Mouse (Mus musculus) cerebellum, postnatal 4 days (tissue): ENCODE measurements at regions not wholly inside any gene's neighbourhood (a gene's known extent, or its start where the extent isn't known, plus 50 kb on each side); places are given as distances from the start of the nearest gene placed in this dataset.

Experiments used
- DNase-seq, 2 experiments: peaks; one replicate each; pipeline ENCODE4 v3.0.0; 2022; ENCODE audit warnings: low spot score in 2 of 2, mixed read lengths in 1 of 2

DNA sequence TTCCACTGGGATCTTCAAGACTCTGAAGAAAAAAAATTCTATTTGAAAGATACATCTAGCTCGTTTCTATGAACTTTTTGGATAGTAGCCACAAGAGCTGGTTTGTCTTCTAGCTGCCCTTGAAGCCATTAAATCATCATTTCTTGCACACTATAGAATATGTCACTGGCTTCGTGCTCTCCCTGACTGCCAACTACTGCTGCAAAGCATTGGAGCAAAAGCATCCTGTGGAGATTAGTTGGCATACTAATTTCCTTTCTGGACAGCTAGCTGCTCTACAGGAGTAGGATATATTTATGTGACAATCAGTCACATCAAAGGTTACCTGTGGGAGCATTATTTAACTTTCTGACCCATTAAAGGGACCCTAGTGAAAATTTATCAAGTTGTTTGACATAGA is 243.1 kb downstream of the Pdgfc start:
- DNase-seq: no peak

DNA sequence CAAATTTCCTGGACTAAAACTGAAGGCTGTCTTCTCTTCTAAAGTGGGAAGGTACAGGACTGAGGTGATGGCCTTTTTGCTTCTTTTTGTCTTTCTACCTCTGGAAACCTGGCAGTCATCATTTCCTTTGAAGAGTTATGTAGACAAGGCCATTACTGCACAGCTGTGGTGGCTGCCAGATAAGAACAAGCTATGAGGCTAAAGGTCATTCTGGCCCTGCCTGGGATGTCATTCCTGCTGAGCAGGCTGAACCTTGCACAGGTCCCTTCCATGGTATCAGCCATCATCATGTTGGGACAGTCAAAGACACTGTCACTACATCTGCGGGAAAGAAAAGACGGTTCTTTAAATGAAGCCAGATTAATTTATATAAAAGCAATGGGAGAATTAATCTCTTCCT is 253.5 kb downstream of the Pdgfc start:
- no peak for DNase-seq

DNA sequence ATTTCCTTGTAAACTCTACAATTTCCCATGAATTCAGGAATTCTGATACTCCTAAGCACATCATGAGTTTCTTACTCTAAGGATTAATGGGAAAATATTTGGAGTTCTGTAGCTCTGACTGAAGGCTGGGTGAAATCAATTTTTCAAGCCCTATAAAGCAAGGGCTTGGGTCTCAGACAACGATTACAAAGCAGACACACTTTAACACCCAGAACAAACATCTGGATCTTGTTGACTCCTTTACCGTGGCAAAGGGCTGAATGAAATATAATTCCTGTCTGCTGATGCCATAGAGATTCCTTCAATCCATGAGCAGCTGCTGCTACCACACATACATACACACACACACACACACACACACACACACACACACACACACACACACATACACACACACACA is 256.2 kb downstream of the Pdgfc start:
- no peak for DNase-seq

DNA sequence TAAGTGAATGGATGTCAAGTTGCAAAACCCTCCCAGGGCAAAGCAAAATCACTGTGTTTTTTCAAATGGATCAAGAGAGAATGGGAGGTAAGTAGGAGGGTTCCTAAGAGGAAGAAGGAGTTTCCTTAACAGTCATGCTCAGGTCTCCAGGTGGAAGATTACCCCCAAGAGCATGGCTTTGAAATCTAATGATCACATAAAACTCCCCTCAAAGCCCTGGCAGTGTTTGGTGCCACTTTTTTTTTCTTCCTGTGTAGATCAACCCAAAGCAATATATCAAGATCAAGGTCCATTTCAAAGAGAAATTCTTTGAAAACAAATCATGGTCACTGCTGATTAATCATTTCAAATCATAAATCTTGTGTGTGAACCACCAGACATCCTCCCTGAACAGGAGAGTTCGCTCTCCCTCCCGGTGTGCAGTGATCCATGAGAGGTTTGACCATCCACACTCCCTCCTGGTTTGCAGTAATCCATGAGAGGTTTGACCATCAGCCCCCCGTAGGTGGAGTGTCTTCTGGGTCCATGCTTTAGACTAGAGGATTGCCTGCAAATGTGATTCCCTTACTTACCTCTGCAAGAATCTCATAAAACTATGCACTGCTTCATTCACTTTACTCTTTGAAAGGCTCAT is 257.1 kb downstream of the Pdgfc start:
- no peak for DNase-seq

DNA sequence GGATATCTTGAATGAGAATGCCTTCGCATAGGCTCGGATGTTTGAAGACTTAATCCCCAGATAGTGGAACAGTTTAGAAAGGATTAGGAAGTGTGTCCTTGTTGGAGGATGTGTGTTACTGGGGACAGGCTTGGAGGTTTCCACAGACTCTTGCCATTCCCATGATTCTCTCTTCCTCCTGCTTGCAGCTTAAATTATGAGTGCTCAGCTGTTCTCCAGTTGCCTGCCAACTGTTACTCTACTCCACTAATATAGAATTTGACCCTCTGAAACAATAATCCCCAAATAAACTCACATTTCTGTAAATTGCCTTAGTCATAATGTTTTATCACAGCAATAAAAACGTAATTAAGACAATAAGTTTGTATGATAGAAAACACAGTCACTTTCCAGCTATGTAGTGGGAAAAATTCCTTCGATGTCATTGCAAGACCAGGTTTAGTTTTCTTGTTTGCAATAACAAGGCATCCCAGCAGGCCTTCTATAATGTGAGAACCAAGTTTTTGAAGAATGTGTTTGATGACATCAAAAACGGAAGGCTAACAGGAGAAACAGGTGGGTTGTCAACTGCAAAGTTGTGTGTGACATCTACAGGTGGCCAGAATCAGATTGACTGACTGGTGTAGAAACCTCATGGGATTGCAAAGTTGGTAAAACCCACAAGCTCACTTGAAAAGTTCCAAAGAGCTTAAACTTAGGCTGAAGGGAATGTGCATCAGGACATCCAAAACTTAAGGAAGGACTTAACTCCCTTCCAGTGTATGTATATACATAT is 268.0 kb downstream of the Pdgfc start:
- no peak for DNase-seq

DNA sequence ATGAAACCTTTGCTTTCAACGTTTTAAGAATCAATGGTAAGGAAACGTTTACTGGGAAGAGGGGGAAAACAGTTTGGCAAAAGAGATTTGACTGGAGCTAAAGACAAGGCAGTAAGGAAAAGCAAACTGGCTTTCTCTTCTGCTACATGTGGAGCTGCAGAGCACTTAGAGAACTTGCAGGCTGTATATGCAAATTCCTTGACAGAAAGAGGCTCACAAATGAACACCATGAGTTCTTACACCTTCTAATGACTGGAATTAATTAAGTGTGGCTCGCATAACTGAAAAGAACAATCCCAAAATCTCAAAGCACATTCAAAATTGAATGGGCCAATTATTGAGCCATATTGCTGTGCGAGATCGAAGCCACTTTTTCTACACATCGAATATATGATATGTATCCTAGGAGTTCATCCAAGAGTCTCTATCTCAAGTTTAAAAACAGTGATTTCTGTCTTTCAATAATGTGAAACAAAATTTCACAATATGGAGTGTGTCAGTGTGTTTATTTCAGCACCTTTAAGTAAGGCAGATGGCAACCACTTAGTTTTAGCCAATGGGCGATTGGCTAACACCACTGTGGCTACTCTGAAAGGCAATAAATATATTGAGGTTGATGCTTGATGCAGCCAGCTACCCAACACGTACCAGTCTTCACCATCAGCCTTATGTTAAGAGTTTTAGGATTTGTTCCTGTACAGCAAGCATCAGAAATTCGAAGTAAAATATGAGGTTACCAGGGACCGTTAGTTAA is 269.4 kb downstream of the Pdgfc start:
- DNase-seq: no peak

DNA sequence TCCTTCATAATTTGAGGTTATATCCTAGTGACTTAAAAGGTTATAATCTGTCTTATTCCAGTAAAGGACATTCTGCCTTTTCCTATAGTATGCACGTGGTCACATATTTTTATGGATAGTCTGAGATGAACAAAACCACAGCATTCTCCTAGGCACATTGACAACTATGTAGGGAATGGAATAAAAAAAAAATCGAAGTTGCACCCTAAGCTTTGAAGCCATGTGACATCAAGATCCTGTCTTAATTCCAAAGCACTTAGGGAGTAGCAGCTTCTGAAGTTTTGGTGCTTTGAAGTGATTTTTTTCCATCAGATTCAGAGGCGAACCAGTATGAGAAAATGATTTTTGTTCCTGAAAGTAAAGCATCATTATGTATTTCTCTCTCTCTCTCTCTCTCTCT is 290.6 kb downstream of the Pdgfc start:
- DNase-seq: no peak

DNA sequence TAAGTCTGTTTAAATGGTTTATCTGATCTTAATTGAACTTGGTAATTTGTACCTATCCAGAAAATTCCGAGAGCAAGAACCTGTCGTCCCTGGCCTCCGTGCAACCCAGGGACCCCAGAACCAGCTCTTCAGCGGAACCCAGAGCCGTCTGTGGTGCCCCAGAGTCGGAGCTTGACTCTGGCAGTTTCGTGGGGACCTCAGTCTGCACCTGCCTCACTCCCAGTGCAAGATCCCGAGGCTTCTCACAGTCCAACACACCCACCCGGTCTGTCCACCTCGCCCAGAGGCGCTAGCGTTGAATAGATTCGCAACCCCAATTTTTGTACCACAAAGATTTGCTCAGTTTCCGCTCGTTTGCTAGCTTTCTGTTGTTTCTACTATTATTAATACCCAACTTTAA is 315.5 kb downstream of the Pdgfc start:
- peak in 1 of 2 experiments; percentile 18 for DNase-seq

DNA sequence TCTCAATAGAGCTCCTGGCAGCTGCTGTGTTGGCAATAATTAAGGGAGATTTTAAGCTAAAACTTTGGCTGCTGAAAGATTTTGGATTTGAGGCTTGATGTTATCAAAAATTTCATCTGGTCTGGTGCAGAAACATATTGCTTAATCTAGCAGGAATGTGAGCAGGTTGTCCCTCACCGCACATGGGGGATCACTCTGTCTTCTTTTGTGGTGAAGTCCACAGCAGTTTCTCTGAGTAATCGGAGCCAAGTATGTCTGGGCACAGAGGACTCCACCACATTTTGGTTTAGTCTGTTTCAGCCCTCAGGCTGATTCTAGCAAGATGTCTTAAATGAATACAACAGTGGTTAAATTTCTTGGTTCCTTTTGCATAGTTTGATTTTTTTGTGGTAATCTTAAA is 331.7 kb downstream of the Pdgfc start:
- DNase-seq: no peak

DNA sequence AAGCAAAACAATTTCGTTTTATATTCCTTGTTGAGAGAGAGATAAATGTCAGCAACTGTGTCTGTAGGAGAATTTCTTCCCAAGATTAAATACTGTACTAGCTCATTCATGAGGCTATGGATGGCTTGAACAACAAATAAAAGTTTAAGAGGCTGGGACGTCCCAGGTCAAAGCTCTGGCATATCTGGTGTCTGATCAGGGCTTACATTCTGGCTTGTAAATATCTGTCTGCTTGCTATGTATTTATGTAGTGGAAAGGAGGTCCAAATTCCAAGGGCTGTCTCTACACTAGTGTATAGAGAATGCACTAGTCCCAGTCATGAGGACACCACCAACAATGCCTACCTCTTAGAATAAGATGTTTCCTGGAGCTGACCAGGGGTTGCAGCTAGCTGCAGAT is 332.4 kb downstream of the Pdgfc start:
- DNase-seq: no peak

DNA sequence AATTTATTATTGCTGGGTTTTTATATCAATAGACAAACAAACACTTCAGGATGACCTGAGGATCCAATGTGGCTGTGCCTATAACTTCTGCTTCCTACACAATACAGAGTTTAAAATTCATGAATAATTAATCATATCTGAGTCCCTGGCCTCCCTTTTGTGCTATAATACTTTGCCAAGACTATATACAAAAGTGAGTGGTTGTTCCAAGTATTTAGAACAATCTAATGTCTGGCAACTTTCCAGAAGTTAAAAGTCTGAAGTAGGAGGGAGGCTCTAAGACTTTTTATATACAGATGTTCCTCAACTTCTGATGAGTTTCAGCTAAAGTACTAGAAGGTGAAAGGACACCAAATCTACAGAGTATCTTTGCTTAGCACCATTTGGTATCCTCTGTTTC is 333.5 kb downstream of the Pdgfc start:
- no peak for DNase-seq

DNA sequence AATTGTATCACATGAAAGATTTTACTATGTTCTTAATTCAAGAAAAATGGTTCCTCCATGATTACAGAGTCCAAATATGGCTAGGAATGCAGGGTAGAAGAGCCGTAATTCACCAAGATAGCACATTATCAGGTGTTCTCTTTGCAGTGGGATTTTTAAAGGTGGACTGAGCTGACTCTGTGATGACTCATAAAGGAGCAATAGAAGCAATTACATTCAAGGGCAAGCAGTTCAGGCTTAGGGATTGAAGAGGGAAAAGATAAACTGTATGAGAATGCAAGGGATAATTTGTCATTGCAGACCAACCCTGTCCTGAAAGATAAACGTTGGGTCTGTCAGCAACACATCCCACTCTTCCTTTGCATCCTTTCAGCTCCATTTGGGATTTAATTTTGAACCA is 339.8 kb downstream of the Pdgfc start:
- DNase-seq: no peak

DNA sequence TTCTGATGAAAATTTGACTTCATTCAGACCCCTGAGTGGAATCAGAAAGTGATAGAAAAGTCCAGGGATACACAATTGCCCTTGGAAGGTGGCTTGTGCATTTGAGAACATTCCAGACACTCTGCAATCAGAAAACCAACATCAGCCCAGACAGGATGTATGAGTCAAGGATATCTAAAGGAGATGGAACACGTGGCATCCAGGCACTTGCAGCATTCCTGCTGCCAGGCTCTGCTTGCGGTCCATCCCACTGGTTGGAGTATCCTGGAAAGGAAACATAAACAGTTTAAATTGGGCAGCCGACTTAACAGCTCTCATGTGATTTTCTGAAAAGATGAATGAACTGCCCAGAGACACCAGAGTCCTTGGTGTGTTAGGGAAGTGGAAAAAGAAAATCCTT is 341.2 kb downstream of the Pdgfc start:
- DNase-seq: no peak

DNA sequence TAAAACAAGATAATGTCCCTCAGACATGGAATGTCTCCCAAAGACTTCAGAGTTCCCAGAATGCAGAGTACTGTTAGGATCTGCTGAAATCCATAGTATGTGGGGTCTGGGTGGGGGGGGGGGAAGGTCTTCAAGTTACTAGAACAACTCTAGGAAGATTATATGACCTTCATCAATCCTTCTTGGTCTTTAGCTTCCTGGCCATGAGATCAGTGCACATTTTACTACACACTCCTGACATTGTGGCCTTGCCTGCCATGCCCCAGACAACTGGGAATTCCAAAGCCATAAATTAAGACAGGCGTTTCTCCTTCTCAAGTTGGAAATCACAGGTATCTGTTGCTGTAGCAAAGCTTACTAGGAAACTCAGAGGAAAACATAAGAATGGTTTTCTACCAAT is 343.1 kb downstream of the Pdgfc start:
- DNase-seq: no peak

DNA sequence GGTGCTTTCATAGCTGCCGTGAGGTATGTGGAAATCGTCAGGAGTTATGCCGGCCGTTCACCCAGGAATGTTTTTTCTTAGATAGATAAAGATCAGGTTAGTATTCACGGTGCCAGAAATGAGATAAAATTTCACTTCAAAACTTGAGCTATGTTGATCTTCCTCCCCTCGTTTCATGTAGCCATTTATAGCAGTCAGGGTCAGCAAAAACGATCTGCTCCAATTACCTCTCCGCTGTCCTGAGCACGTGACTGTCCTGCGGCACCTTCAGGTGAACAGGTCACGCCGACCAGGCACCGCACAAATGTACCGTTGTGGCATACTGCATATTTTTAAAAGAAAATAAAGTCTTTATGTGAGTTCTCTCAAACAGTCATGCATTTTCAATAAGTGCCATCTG is 350.7 kb downstream of the Pdgfc start:
- DNase-seq: no peak

DNA sequence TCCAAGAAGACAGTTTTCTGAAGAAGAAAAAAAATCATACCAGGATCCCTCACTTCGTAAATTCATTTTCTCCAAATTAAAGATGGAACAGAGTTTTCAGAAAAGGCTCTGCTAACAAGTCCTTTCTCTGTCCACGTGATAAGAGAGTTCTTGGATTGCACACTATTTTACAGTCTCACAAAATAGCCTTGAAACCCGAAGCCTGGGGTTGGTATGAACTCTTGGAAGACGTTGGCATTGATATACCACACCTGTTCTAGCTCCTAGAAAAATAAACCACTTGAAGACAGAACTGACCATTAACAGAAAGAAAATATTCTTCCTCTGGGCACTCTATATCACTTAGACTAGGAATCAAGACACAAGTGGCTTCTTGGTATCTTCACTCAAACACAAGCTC is 351.4 kb downstream of the Pdgfc start:
- DNase-seq: no peak

DNA sequence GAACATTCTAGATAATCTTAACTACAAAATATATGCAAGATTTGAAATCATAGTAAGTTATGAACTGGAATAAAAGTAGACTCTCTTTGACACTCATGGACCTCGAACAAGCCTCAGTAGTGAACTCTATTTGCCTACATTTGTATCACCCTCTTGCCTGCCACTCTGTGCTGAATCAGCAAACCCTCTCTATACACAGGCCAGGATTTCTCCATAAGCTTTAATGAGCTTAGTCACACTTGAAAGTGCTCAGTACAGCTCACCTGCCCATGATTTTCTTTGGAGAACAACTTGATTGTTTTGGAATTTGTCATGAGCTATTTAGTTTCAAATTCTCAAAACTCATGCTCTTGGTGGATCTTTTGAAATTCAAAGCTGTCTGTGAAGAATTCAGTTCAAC is 361.0 kb downstream of the Pdgfc start:
- DNase-seq: no peak

DNA sequence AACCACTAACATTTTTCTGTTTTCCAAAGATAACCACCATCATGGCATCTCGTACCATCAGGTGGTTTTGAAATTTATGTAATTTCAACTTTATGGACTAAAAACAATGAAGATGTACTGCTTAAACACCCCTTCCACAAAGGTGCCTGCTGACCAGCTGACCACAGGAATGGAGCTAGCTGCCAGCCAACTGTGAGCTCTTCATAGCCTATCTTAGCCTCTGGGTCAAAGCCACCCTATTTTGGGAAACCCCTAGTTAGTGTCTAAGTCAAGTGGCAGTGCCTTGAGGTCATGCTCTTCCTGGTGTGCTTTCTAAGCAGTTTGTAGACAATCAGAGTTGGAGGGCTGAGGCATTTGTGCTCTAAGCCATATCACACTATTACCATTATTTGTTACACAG is 364.8 kb downstream of the Pdgfc start:
- DNase-seq: no peak

DNA sequence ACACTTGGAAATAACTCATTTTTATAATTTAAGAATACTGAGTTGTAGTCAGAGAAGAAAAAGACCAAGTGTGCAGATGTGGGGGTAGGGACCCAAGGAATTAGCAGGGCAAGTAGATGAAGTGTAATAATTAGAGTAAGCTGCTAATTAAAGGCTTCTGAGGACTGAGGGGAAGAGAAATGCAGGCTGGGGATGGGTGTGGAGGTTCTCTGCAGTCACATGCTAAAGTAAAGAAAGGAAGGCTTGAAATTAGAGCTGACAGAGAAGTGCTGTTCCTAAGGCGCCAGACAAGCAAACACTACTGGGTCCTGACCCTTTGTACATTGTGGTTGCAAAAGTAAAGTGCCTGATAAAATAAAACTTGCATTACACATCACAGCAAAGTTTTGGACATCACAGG is 372.7 kb downstream of the Pdgfc start:
- no peak for DNase-seq

DNA sequence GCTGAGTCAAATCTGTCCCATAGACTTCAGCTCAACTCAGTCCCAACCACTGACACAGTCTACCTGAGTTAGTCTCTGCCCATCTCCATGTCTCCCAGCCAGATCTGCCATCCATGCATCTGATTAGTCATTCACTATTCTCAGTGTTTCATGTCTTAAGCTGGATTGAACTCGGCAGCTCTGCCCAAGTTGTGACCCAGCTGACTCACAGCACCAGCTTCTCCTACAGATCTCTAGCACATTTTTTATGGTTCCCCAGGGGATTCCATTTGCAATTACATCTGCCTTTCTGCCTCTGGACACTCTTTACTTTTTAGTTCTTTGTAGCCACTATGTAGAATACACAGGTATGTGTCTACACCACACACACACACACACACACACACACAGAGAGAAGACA is 385.7 kb downstream of the Pdgfc start:
- DNase-seq: no peak

DNA sequence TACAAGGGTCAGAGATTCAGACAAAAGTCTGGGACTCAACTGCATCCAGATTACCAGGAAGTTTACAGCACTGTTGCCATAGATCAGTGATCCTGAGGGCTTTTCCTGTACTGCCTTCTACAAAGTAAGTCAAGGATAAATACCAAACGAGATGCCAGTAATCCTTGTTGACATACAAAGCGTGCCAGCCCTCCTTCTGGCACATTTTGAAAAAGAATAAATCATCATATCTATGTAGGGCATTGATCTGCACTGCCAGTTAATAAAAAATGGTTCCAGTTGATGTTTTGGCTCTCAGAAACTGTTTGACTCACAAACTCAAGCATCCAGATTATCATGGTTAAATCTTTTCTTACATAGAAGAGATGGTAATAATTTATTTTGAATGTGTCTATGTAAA is 390.5 kb downstream of the Pdgfc start:
- no peak for DNase-seq
